Mouse (Mus musculus) cerebellum, adult 8-10 months (tissue): ENCODE data around the gene Tk1.
"Not testable (repeated sequence)": the region's sequence is repeated elsewhere in the genome, so short reads cannot be mapped to it uniquely, and the experiment has no call there.

ENCODE experiments used
- DNase-seq: peaks from one replicate; pipeline ENCODE4 v3.0.0; 2022

Tk1 gene

DNA sequence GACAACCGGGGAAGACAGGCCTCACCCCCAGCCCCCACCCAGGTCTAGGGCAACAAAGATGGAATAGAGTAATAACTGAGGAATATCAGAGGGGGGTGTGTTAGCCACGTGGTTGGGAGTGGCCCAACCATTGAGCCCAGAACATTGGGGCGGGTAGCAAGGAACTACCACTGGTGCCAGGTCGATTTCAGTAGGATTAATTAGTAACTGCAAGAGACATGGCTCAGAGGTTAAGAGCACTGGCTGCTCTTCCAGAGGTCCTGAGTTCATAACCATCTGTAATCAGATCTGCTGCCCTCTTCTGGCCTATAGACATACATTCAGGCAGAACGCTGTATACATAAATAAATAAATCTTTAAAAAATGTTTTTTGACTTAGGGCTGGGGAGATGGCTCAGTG lies 20.7 kb upstream of the Tk1 start:
- DNase-seq = no peak

DNA sequence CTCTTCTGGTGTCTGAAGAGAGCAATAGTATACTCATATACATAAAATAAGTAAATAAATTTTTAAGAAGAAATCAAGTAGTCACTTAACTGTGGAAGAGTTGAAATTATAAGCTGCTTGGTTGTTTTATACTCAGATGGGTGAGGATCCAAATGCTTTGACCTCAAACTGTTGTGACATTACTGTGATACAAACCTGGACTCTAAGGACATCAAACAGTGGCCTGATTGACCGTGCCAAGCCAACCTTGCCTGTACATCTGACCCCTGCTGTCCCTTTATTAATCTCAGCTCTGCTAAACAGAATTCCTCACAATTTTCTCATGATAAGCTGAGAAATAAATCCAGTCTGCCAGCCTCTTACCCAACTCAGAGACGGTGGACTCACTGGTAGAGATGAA lies 19.8 kb upstream of the Tk1 start:
- no peak for DNase-seq

DNA sequence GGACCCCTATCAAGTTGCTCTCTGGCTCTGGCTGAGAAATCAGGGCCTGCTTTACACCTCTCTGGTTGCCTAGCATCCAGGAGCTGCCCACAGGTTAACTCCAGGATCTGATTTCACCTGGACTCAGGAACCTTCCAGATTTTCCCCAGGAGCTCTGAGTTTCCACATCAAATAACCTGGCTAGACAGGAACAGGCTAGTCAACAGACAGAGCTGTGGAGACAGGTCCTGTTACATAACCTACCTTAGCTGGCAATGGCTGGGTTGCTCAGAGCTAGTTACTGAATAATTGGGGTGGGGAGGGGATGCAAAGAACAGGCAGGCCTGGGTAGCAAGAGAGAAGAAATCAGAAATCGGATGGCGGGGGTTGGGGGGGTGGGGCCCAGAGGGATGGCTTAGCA lies 19.1 kb upstream of the Tk1 start:
- no peak for DNase-seq

DNA sequence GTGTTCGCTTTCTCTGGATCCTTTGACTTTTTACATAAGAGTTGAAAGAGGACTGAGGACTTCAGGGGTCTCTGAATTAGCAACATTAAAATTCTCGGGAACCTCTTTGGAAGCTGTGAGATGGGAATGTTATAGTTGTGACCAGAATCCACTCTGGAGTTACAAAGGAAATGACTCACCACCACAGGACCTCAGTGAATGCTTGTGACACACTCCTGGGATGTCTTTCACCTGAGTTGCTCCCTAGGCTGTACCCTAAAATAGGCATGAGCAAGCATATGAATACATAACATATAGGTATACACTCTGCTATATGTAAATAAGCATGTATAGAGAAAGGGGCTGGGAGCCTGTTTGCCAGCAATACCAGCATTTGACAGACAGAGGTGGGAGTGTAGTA lies 17.5 kb upstream of the Tk1 start:
- DNase-seq = no peak

DNA sequence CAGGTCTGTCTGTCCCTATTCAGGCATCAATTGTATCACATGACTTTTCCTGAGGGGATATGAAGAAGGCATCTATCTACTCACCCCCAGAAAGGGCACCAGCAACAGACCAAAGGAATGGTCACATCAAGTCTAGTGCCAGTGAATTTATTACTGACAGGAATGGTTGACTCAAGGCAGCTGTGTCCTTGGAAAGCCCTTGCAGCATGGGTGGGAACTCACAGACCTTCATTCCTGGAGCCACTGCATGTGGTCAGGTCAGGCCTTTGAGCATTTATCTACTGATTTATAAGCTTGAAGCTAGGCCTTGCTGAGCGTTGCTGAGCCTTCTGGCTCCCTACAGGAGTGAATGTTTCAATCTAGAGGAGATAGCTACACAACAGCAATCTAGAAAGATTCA lies 15.0 kb upstream of the Tk1 start:
- DNase-seq = no peak

DNA sequence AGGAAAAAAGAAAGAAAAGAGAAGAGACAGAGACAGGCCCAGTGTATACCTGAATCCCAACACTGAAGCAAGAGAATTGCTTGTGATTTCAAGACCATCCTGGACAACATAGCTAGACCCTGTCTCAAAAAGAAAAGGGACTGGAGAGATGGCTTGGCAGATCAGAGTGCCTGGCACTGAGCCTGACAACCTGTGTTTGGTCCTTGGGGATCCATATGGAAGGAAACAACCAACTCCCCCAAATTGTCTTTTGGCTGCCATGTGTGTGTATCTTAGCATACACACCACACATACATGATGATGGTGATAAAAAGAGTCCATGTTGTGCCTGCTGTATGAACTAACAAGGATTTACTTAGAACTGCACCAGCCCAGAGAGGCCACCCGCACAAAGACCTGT lies 13.1 kb upstream of the Tk1 start:
- no peak for DNase-seq

DNA sequence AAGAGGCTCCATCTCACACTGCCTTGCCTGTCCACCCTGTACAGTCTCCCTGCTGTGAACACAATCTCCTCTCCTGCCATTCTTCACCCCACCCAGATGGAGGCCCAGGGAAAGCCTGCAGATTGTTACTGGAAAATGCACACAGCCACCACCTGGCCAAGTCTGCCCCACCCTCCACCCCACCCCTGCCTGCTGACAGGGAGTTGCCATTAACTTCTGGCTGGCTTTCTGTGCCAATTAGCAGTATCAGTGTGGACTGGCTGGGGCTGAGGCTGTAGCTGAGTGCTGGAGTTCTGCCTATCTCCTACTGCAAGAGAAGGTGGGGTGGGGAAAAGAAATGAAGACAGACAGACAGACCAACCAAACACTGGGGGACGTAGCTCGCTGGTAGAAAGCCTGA lies 12.7 kb upstream of the Tk1 start:
- no peak for DNase-seq

DNA sequence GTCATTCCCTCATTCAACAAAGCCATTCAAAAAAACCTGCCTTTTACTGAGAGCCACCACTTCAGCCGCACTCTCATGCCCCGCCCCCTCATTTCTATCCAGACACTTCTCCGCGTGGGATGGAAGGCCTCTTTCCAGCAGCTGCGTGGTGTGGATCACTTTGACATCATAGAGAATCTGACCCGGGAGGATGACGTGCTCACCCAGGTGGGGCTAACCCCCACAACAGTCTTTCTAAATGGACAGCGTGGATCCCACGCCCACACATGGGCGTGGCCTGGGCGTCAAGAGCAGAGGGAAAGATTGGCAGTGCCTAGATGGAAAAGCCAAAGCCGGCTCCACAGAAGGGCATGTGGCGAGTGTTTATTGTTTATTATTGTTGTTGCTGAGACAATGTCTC lies 10.4 kb upstream of the Tk1 start:
- no peak for DNase-seq

DNA sequence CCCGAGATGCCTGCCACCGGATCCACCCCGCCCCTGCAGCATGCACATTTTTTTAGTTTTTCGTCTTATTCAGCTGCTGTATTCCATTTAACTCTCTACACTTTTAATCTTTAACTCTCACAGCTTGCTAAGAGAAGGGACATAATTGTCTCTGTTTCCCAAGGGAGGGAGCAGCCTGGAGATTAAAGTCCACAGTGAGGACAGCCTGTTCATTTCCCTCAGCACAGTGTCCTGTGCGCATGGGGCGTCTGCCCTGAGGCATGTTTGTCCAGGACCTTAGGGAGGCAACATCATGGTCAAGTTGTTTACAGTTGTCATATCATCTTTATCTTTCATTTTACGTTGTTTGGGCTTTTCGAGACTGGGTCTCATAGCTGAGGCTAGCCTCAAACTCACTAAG lies 8.2 kb upstream of the Tk1 start:
- no peak for DNase-seq

DNA sequence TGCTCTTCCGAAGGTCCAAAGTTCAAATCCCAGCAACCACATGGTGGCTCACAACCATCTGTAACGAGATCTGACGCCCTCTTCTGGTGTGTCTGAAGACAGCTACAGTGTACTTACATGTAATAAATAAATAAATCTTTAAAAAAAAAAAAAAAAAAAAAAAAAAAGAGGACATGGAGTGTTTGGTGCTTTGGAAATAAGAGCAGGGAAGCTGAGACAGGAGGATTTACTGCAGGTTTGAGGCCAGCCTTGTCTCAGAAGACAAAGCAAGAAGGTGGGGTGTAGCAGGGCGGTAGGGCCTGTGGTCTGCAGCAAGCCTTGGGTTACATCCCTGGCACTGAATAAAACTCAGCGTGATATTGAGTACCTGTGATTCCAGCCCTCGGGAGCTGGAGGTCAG lies 7.6 kb upstream of the Tk1 start:
- DNase-seq = not testable (repeated sequence)

DNA sequence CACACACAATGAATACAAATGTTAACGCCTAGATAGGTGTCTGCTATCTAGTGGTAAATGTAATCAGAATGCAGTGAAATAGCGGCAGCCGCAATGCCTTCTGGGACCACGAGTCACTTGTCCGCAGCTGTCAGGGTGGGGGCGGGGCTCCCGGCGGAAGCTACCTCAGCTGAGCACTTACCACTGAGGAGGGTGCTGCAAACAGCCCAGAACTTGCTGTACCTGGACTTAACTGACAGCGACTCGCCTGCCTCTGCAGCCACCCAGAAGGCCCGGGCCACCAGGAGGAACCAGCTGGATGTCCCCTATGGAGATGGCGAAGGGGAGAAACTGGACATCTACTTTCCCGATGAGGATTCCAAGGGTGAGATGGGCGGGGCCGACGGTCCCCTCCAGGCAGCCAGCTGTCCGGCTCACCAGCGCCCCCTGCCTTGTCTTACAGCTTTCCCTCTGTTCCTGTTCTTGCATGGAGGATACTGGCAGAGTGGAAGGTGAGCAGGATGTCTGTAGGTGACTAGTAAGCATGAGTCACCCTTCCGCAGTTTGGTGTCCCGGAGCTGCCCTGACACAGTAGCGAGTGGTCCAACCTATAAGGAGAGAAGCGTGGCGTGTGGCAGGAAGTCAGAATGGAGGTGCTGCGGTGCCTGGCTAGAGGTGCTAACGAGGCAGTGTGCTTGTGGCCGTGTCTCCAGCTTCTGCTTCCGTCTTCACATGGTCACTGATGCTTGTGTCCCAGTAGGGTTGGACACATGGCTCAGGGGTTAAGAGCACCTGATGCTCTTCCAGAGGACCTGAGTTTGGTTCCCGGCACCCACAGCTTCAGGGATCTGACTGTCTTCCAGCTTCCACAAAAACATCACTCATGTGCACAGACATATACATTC lies 6.4 kb upstream of the Tk1 start:
- peak; percentile 37 for DNase-seq

DNA sequence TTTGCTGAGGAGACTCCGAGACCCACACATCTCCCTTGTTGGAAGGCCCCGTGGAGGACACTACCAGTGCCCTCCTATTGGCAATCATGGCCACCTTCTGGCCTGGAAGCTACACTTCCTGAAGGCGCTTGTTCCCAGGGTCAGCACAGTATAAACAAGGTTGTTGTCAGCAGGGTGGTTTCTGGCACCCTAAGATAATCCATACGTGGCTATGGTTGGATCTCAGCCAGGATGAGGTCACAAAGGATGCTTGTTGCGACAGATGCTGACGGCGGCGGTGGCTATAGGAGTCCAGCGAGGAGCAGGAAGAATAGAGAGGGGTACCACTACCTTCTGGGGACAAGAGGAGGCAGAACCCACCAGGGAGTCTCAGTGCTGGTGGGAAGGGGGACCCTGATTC lies 4.5 kb upstream of the Tk1 start:
- DNase-seq = no peak

DNA sequence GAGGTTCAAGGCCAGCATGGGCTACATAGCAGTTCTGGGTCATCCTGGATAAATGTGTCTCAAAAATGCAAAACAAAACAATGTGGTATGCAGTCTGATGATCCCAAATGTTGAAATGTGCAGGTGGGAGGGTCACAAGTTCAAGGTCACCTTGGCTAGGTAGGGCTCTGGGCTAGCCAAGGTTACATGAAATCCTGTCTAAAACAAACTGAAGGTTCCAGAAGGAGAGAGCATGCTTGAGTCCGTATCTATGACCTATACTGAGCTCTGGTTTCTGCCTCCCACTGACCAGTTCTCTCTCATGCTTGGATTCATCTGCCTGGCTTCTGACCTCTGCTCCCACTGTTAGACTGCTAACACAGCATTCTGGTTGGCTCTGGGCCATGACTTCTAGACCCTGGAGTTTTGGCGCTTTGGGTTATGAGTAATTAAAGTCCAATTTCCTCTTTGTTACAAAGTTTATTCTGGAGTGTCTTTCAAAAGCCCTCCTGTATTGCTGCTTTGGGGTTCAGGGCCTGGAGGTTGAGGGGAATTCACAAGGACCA lies 3.9 kb upstream of the Tk1 start:
- DNase-seq = no peak

DNA sequence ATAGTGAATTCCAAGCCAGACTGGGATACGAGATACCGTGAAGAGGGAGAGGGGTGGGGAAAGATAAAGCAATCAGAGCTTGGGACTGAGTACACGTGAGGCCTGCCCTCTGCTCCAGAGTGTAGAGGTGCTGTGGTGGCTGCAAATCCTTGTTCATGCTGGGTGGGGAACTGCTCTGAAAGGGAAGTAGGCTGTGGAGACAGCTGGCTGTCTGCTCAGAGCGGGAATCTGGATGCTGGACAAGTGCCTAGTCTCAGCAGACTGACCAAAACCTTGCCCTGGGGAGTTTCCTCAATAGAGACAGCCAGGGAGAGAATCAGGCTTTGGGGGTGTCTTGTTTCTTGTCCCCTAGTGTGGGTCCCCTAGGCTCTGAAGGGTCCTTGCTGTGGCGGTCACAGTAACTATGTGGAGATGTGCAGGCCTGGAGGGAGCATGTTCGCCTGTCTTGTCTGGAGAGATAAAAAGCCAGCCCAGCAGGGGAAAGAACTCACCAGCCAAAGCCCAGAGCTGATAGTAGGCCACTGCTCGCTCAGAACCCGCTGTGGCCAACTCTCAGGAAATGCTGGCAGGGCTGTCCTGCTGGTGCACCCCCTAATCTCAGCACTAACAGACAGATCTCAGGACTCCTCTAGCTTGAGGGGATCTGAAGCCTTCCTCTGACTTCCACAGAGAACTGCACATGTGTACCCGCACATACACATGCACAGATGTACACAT lies 3.2 kb upstream of the Tk1 start:
- DNase-seq = no peak

DNA sequence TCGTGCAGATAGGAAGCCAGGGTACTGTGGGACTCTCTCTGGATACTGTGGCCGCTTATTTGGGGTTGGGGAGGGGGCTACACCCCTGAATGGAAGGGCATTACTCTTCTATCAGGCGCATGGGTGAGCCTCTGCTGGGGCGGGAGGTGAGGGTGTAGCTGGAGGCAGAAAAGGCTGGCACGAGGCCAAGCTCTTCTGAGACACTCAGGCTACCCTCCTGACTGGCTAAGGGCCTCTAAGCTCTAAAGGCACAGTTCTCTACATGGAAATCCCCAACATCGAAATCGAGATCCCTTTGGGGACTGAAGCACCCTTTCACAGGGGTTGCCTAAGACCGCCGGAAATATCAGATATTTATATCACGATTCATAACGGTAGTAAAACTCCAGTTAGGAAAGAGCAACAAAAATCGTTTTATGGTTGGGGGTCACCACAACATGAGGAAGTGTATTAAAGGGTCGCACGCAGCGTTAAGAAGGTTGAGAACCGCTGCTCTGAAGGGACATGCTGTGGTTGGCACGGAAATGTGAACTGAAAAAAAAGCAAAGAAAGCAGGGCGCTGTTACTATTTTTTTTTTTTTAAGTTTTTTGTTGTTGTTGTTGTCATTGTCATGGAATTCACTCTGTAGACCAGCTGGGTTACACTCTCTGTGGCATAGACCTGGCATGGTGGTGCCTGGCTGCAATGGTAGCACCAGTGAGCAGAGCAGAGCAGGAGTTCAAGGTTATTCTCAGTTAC lies 2.4 kb upstream of the Tk1 start:
- no peak for DNase-seq

DNA sequence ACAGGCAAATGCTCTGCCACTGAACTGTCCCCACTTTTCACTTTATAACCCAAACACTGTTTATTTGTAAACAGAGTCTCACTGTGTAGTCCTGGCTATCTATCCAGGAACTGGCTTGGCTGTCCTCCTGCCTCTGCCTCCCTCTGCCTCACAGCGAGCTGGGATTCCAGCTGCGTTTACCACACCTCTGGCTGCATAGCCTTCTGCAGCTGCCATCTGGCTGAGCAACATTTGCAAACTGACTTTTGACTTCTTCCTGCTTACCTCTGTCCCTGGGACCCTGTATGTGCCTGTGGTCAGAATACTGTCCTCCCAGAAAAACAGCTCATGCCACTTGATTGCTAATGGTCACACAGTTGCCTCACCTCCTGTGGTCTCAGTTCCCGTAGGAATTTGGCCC lies 1.5 kb upstream of the Tk1 start:
- no peak for DNase-seq

DNA sequence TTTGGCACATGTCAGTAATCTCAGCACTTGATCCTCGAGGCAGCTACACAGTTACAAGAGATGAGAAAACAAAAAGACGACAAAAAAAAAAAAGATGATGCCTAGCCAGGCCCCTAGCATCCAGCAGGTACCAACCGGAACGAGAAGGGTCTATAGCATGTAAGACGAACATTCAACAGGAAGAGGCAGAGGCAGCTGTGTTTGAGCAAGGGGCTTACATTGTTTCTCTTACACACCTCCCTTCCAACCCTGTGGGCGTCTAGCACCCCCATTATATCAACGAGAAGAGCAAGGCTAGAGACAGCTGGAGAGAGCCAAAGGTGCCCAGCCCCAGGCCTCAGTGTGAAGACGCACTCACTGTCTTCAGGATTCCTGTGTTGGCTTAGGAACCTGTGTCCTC lies 1.0 kb upstream of the Tk1 start:
- DNase-seq = no peak

DNA sequence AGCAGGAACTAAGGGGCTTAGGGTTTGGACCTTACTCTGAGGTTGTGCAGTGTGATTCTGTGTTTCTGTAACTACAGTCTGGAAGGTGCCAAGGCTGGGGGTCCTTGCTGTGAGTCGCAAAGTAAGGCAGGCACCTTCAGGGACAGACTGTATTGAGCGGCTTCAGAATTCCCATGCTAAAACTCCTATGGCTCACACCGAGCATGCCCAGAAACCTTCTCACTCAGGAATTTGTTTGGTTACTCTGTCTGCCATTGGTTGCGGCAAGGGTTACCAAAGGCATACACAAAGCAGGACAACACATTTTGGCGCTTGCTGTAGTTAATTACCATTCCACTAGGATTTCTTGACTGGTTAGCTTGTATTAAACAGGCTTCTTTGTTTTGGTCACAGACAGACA lies 272 bp upstream of the Tk1 start:
- no peak for DNase-seq

DNA sequence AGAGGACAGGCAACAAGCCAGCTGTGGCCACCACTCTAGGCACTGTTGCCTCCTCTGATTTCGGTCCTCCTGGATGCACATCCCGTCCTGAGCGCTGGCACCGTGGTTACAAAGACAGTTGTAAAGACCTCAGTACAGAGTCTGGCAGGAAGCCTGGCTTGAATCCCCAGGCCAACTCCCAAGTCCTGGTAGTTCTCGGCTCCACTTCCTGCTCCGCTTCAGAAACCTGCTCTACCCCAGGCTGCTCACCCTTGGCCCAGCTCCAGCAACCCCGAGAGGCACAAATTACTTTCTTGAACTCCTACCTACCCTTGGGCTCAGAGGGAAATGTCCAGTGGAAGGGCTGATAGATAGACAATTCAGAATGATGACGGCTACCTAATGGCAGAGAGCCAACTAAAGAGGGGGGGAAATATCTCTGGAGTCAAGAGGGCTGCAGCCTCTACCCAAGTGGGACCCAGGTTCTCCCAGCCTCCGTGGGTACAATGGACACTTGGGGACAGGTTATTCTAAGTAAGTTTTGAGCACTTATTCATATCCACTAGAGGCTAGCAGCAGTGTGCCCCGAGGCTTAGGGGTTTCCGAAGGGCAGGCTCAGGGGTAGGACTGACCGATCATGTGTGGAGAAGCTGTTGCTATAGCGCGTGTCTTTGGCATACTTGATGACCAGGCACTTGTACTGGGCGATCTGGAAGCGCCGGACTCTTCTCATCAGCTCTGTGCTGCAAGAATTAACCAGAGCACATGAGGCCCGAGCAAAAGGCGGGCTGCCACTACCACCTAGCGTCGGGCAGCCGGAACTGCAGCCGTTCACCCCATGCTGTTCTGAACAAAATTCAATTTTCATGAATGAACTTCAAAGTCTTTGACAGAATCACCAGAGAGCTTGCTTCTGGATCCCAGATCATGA lies 1.6 kb downstream of the Tk1 start:
- peak; percentile 74 for DNase-seq

DNA sequence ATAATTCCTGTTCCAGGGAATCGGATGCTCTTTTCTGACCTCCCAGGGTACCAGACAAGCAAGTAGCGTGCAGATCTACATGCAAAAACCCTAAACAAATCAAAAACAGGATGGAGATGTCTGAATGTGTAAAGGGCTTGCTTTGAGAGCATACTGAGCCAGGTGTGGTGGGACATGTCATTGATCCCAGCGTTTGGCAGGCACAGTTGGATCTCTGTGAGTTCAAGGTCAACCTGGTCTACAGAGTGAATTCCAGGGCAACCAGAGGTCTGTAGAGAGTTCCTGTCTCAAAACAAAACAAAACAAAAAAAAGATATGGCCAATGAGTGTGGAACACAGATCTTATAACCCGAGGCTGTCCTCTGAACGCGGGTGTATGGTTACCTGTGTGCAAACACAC lies 2.5 kb downstream of the Tk1 start:
- no peak for DNase-seq

DNA sequence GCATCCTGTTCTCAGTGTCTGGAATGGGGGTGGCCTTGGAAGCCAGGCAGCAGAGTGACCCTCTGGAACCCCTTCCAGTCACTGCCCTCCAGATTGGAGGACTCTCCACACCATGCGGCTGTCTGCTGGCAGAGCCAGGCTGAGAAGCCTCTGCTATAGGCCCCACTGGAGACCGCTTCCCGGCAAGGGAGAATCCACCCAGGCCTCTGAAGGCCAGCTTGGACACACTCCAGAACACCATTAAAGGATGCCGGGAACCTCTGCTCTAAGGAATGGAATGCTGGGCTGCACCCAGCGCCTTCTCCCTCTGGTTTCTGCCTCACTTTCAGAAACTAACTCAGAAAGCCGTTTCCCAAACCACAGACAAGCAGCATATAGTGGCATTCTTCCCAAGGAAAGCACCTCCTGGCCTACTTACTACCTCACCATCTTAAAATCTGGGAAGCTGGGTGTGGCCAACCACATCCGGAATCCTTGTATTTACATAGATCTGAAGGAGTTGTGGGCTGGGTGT lies 3.1 kb downstream of the Tk1 start:
- no peak for DNase-seq

DNA sequence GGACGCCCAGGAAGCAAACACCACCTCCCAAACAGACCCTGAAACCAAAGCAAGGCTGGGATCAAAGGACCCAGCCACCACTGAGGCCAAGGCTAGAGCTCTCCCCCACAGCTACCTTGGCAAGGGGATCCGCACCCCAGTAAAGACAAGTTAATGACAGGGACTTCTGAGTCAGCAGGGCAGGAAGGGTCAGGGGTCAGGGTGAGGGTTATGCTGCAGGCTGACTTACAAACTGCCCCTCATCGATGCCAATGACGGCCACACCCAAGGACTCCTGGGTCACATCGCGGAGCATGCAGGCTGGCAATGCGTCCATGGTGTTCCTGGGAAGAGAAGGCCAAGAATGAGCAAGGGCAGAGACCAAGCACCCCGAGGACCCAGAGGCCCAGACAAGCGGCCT lies 4.0 kb downstream of the Tk1 start:
- no peak for DNase-seq
